Mouse (Mus musculus) heart, adult 2 months (tissue): ENCODE data around the gene Apoc1.

Experiments used
- CTCF ChIP-seq: fragments of 200-600 bp; IDR thresholded peaks from 2 replicates; pipeline ENCODE4 v1.8.1; 2022; ENCODE audit warnings: antibody characterized with exemption, mild to moderate bottlenecking, moderate library complexity
- EP300 ChIP-seq: fragments of 200-500 bp; IDR thresholded peaks from 2 replicates; pipeline ENCODE4 v1.6.1; 2011; ENCODE audit warnings: low read depth, low read length, control low read depth; ENCODE audit not compliant: insufficient read depth

DNA sequence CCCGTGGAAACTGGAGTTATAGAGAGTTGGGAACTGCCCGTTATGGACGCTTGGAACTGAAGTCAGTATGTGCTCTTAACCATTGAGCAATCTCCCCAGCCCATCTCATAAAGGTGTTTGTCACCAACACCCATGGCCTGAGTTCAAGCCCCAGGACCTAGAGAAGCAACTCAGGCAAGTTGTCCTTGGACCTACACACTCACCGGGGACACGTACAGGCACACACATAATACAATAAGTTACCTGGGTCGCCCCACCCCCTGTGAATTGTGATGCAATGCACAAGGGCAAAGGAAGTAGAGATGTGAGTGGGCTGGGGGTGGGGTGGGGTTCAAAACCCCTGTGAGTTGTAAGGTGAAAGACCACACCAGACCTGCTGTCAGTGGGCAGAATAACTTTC is 5.9 kb downstream of the Apoc1 start:
- TF ChIP-seq EP300 (no peak), CTCF (no peak)
